Mouse (Mus musculus) liver, postnatal 0 days (tissue): ENCODE measurements at regions not wholly inside any gene's neighbourhood (a gene's known extent, or its start where the extent isn't known, plus 50 kb on each side); places are given as distances from the start of the nearest gene placed in this dataset.

ENCODE experiments used
- ATAC-seq: fragments of 200-750 bp; cut with Nextera tagmentation; 2 replicates; pipeline ENCODE4 v1.8.0; 2017; ENCODE audit warnings: mild to moderate bottlenecking, moderate library complexity
- DNase-seq: peaks from one replicate; pipeline ENCODE4 v3.0.0-alpha.2; 2016
- H3K27ac ChIP-seq: fragments of 300-500 bp; sonication (generic); 2 replicates; pipeline ENCODE4 v1.5.1; 2014; ENCODE audit warnings: antibody characterized with exemption, moderate library complexity, mild to moderate bottlenecking, low read depth
- H3K27me3 ChIP-seq: fragments of 300-500 bp; sonication (generic); 2 replicates; pipeline ENCODE4 v1.6.1; 2014; ENCODE audit warnings: low read length, control low read depth, mixed read lengths; ENCODE audit not compliant: insufficient read depth
- H3K36me3 ChIP-seq: fragments of 300-500 bp; sonication (generic); replicated peaks from 2 replicates; pipeline ENCODE4 v1.6.1; 2014; ENCODE audit warnings: mild to moderate bottlenecking, control low read depth, low read length, moderate library complexity, mixed read lengths; ENCODE audit not compliant: insufficient read depth
- H3K4me1 ChIP-seq: fragments of 300-500 bp; sonication (generic); 2 replicates; pipeline ENCODE4 v1.6.1; 2014; ENCODE audit warnings: antibody characterized with exemption, mild to moderate bottlenecking, control low read depth; ENCODE audit not compliant: insufficient read depth
- H3K4me2 ChIP-seq: fragments of 300-500 bp; sonication (generic); 2 replicates; pipeline ENCODE4 v1.6.1; 2014; ENCODE audit warnings: low read depth, mild to moderate bottlenecking, low read length, moderate library complexity, mixed read lengths
- H3K4me3 ChIP-seq: fragments of 300-500 bp; sonication (generic); 2 replicates; pipeline ENCODE4 v1.5.1; 2014; ENCODE audit warnings: low read depth, low read length
- H3K9ac ChIP-seq: fragments of 300-500 bp; sonication (generic); replicated peaks from 2 replicates; pipeline ENCODE4 v1.6.1; 2014; ENCODE audit warnings: mild to moderate bottlenecking, moderate library complexity
- H3K9me3 ChIP-seq: fragments of 300-500 bp; sonication (generic); 2 replicates; pipeline ENCODE4 v1.6.1; 2016; ENCODE audit warnings: mild to moderate bottlenecking, control low read depth, low read length, mixed read lengths
- CTCF ChIP-seq: sonication (generic); IDR thresholded peaks from 2 replicates; pipeline ENCODE4 v1.5.1; 2016; ENCODE audit warnings: antibody characterized with exemption, low read depth
- EP300 ChIP-seq: IDR thresholded peaks from 2 replicates; pipeline ENCODE4 v1.6.1; 2016; ENCODE audit warnings: antibody characterized with exemption, low read depth, mild to moderate bottlenecking
- WGBS: fragments of 180-500 bp; shearing (Covaris S2); extraction: QIAGEN DNeasy Blood & Tissue Kit; methylation state at CpG from one replicate; pipeline ENCODE4 v1.1.7; 2014; ENCODE audit not compliant: insufficient replicate concordance; 5-methylcytosine and 5-hydroxymethylcytosine counted together

DNA sequence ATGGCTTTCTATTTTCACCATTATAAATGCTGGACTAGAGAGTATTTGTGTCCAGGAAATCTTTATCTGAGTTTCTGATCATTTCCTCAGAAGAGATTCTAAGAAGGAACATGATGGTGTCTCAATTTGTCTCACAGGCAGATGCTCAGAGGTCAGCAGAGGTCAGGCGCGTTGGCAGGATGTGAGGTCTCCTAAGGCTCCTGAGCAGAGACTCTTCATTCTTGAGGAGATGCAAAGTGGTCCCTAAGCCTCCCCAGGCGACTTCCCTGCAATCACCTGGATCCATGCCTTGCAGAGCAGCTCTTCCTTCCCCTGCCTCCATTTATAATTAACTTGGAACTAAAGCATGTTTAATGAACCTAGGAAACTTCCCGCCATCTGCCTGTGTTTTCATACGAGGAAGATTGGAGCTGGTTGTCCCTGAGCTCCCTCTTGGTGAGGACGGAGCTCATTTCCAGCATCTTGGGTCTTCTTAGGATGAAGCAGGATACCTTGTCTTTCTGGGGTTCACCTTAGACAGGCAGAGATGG, 71.8 kb downstream of the Arf2 start:
- no peak overlapping the region for H3K4me2 ChIP-seq
- no peak overlapping the region for H3K4me3 ChIP-seq
- H3K36me3 ChIP-seq = no peaks in the 10 kb centered on the region
- H3K9ac ChIP-seq = no peak overlapping the region
- no peaks in the 10 kb centered on the region for H3K9me3 ChIP-seq
- no peak overlapping the region for H3K27ac ChIP-seq
- 62% methylated on average over 6 of the region's 6 CpGs for WGBS
- TF ChIP-seq EP300 (no peak), CTCF (no peak)
- ATAC-seq (no peak), DNase-seq (no peak)
- H3K27me3 ChIP-seq = no peaks in the 10 kb centered on the region
- no peaks in the 10 kb centered on the region for H3K4me1 ChIP-seq

DNA sequence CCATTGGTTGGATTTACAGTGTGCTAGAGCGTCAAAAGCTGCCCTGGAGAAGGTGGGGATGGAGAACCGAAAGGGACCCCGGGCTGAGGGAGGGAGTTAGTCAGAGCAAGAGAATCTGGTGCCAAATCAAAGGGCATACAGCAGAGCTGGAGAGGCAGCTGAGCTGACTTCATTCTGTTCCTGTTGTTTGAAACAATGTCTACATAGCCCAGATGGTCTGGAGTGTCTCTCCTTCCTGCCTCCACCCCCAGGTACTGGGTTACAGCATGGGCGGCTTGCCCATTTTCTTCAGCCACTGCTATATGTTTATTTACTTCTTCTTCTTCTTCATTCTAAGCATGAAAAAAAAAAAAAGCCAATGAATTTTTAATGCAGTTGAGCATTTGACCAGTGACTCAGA, 78.7 kb downstream of the Arf2 start:
- Histone ChIP-seq H3K4me3 (no peak overlapping the region), H3K9me3 (no peaks in the 10 kb centered on the region), H3K4me1 (no peaks in the 10 kb centered on the region), H3K27ac (no peak overlapping the region), H3K9ac (no peak overlapping the region), H3K27me3 (no peaks in the 10 kb centered on the region), H3K4me2 (no peak overlapping the region), H3K36me3 (no peaks in the 10 kb centered on the region)
- TF ChIP-seq CTCF (no peak), EP300 (no peak)
- DNase-seq (no peak), ATAC-seq (no peak)
- 84% methylated on average over 4 of the region's 4 CpGs for WGBS

DNA sequence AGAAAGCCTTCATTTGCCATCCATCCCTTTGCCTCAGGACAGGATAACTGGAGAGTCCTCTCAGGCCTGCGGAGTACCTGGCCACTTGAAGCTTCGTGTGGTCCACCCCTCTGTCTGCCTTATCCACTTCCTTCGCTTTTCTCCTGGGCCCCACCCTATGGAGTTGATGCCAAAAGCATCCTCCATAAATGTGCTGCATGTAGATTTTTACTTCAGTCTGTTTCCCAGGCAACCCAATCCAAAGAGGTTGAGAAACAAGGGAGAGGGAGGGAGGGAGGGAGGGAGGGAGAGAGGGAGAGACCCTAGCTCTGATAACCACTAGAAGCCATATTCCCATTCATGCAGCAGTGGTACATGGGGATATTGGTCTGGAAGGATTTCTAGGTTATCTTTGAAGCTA, 80.7 kb upstream of the Crhr1 start:
- H3K27ac ChIP-seq = no peak overlapping the region
- H3K4me1 ChIP-seq = no peaks in the 10 kb centered on the region
- H3K4me2 ChIP-seq = no peak overlapping the region
- H3K27me3 ChIP-seq = no peaks in the 10 kb centered on the region
- no peak overlapping the region for H3K9ac ChIP-seq
- no peaks in the 10 kb centered on the region for H3K9me3 ChIP-seq
- ATAC-seq (no peak), DNase-seq (no peak)
- no peak for TF ChIP-seq EP300
- no peak for TF ChIP-seq CTCF
- H3K36me3 ChIP-seq = no peaks in the 10 kb centered on the region
- 67% methylated on average over 3 of the region's 3 CpGs for WGBS
- H3K4me3 ChIP-seq = no peak overlapping the region

DNA sequence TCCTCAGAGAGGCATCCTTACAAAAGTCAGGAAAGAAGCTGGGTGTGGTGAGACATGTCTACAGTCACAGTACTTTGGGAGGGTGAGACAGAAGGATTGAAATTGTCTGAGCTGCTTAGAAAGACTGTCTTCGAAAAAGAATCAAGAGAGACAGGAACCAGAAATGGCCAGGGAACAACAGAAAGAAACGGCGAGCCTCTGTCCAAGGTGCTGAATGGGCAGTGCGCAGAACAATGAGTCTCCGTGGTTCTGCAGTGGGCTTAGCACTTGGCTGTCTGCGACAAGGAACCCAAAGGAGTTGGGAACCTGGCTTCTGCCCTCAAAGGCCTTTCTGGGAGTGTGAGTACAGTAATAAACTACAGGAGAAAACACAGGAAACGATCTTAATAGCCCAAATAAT, 79.4 kb upstream of the Crhr1 start:
- H3K36me3 ChIP-seq = no peaks in the 10 kb centered on the region
- ATAC-seq (no peak), DNase-seq (peak; percentile 35)
- no peaks in the 10 kb centered on the region for H3K27me3 ChIP-seq
- H3K27ac ChIP-seq = no peak overlapping the region
- no peaks in the 10 kb centered on the region for H3K4me1 ChIP-seq
- WGBS = 11% methylated on average over 7 of the region's 7 CpGs
- H3K4me2 ChIP-seq = no peak overlapping the region
- H3K9me3 ChIP-seq = no peaks in the 10 kb centered on the region
- no peak for TF ChIP-seq EP300
- TF ChIP-seq CTCF = no peak
- H3K4me3 ChIP-seq = no peak overlapping the region
- no peak overlapping the region for H3K9ac ChIP-seq

DNA sequence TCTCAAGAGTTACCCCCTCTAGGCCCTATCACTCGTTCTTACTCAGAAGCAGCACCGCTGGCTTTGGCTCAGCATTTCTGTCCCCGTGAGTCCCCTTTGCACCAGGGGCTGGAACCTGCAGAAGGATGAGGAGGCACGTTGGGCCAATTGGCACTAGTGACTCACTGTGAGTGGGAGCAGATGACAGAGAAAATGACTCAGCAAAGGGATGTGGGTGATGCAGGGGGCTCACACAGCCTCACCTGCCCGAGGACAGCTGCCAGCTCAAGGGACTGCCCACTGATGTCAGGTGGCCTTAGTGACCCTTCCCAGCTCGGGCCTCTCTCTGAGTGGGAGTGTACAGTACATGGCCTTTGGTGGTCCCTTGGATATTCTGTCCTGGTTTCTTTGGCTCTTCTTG, 76.7 kb upstream of the Crhr1 start:
- TF ChIP-seq EP300 (no peak), CTCF (no peak)
- no peaks in the 10 kb centered on the region for H3K36me3 ChIP-seq
- H3K4me2 ChIP-seq = no peak overlapping the region
- no peaks in the 10 kb centered on the region for H3K4me1 ChIP-seq
- no peaks in the 10 kb centered on the region; the same call in 1 of the 2 replicates for H3K27me3 ChIP-seq
- H3K4me3 ChIP-seq = no peak overlapping the region
- no peak overlapping the region for H3K27ac ChIP-seq
- DNase-seq (no peak), ATAC-seq (no peak)
- 76% methylated on average over 6 of the region's 6 CpGs for WGBS
- no peak overlapping the region for H3K9ac ChIP-seq
- H3K9me3 ChIP-seq = no peaks in the 10 kb centered on the region

DNA sequence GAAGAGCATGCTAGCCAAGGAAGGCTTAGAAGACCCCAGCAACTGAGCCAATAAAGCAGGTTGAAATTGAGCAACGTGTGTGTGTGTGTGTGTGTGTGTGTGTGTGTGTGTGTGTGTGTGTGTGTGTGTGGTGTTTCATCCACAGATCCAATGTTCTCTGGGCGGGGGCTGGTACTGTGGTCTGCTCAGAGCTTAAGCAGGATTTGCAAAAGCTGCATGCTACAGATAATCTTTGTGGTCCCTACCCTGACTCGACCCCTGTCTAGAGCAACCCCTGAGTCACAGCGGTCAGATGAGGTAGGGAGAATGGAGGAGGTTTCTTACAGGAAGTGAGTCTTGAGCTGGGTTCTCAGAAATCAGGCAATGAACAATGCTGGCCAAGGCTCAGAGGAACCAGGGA, 75.6 kb upstream of the Crhr1 start:
- no peak for DNase-seq
- no peaks in the 10 kb centered on the region for H3K4me1 ChIP-seq
- no peaks in the 10 kb centered on the region for H3K9me3 ChIP-seq
- no peak overlapping the region for H3K9ac ChIP-seq
- no peak overlapping the region for H3K4me3 ChIP-seq
- TF ChIP-seq EP300 = no peak
- TF ChIP-seq CTCF = no peak
- WGBS = 52% methylated on average over 4 of the region's 4 CpGs
- H3K27me3 ChIP-seq = no peaks in the 10 kb centered on the region; the same call in 1 of the 2 replicates
- ATAC-seq = no peak
- no peak overlapping the region for H3K4me2 ChIP-seq
- no peak overlapping the region for H3K27ac ChIP-seq
- H3K36me3 ChIP-seq = no peaks in the 10 kb centered on the region

DNA sequence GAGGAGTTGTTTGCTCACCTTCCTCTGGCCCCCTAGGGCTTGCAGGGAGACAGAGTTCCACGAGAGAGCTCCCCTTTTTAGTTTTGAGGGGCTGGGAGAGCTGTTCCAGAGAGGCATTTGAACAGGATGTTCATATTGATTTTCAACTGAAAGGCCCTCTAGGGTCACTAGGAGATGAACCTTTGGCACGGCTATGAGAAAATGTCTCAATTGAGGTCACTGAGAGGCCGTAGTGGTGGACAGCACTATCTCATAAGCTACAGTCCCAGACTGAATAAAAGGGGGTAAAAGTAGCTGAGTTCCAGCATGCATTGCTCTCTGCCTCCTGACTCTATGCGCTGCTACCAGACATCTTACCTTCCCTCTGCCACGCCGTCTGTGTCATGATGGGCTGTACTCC, 74.1 kb upstream of the Crhr1 start:
- ATAC-seq (peak; percentile 86), DNase-seq (peak; percentile 19)
- Histone ChIP-seq H3K4me1 (no peaks in the 10 kb centered on the region), H3K9ac (no peak overlapping the region), H3K4me3 (no peak overlapping the region), H3K27ac (no peak overlapping the region), H3K9me3 (no peaks in the 10 kb centered on the region), H3K4me2 (no peak overlapping the region), H3K36me3 (no peaks in the 10 kb centered on the region), H3K27me3 (no peaks in the 10 kb centered on the region; the same call in 1 of the 2 replicates)
- TF ChIP-seq CTCF (no peak), EP300 (no peak)
- 53% methylated on average over 6 of the region's 6 CpGs for WGBS
